Mouse (Mus musculus): ENCODE results near the gene Rnf182. TPM values are rescaled to one million over a fixed set of nuclear protein-coding genes. Genes with fewer than 3 reads are reported as not detected.

Rnf182 gene
- polyA plus RNA-seq, 1 experiment from 2014 or later: 47.8 TPM

DNA sequence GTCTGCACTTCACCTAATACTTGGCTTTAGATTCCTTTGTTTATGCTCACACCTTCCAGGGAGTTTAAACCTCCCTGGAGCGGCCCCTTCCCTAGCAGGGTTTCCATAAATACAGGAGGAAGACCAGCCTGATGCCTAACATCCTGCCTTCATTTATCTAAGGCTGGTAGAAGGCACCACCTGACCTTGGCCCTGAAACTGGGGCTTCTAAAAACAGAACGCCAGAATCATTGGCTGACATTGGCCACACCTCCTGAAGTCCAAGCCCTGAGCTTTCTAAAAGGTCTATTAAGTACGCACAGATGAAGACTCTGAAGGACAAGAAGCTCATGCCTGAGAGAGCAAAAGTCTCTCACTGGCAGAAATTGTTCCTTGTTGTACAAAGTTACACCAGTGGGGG lies 94.0 kb downstream of the Rnf182 start:
- H3K27ac ChIP-seq (replicated peaks): no peak overlapping the region
- no peak for ATAC-seq (replicated peaks)
- no peaks in the 10 kb centered on the region for H3K9me3 ChIP-seq
- H3K4me2 ChIP-seq (replicated peaks): no peak overlapping the region
- WGBS: 80% methylated on average over 3 of the region's 3 CpGs
- H3K4me1 ChIP-seq: peaks cover 2% of the 10 kb centered on the region; the same call in 1 of the 2 replicates
- no peak overlapping the region for H3K9ac ChIP-seq (replicated peaks)
- H3K36me3 ChIP-seq: no peaks in the 10 kb centered on the region
- no peak overlapping the region for H3K4me3 ChIP-seq
- no peaks in the 10 kb centered on the region for H3K27me3 ChIP-seq

DNA sequence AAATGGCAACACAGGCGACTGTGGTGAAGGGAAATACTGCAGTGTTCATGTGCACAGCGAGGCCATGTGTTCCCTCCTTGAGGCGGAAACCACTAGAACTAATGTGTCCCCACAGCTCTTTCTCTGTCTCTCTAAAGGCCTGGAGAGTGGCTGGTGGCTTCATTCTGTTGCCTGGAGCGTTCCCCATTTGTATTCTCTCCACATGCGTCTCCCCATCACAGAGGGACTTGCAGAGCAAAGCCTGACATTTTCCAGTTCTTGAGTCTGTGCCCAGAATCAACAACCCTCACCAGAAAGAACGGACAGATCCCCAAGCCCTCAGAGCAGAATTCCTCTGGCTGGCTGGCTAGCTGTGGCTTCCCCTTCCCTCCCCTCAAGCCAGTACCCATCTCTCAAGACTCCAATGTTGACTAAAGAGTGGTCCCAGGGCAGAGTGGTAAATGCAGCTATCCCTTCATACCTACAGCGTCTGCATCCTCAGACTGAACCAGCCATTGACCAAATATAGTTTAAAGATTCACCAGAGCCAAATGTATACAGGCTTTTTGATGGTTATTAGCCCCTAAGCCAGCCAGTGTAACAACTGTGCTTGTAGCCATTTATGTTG lies 96.3 kb downstream of the Rnf182 start:
- Histone ChIP-seq H3K36me3 (no peaks in the 10 kb centered on the region), H3K4me3 (no peak overlapping the region), H3K27me3 (no peaks in the 10 kb centered on the region), H3K27ac (replicated peaks) (no peak overlapping the region), H3K9me3 (no peaks in the 10 kb centered on the region), H3K4me1 (no peaks in the 10 kb centered on the region), H3K9ac (replicated peaks) (no peak overlapping the region), H3K4me2 (replicated peaks) (no peak overlapping the region)
- 0 out of 2 replicates have a peak, but pooled peaks have one; percentile 35 for ATAC-seq (replicated peaks)
- 62% methylated on average over 7 of the region's 7 CpGs for WGBS

DNA sequence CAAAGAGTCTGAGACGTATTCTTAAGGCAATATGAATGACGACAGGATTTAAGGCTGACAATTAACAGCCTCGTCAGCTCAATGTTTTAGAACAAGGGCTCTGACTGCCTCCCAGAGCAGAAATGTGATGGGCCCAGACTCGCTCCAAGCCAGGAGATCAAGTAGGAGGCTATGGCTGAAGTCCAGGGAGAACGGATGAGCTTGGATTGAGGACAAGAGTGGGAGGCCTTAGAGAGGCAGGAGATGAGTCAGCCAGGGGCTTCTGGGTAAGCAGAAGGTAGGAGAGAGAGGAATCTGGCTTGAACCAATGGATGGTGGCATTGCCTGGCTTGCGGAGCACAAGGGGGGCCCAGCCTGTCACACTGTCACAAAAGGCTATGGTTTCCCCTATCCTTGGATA lies 99.2 kb downstream of the Rnf182 start:
- WGBS: 72% methylated on average over 6 of the region's 6 CpGs
- Histone ChIP-seq H3K4me2 (replicated peaks) (no peak overlapping the region), H3K27me3 (no peaks in the 10 kb centered on the region), H3K4me3 (no peak overlapping the region), H3K9me3 (no peaks in the 10 kb centered on the region), H3K9ac (replicated peaks) (no peak overlapping the region), H3K36me3 (no peaks in the 10 kb centered on the region), H3K4me1 (no peaks in the 10 kb centered on the region), H3K27ac (replicated peaks) (no peak overlapping the region)
- ATAC-seq (replicated peaks): no peak

DNA sequence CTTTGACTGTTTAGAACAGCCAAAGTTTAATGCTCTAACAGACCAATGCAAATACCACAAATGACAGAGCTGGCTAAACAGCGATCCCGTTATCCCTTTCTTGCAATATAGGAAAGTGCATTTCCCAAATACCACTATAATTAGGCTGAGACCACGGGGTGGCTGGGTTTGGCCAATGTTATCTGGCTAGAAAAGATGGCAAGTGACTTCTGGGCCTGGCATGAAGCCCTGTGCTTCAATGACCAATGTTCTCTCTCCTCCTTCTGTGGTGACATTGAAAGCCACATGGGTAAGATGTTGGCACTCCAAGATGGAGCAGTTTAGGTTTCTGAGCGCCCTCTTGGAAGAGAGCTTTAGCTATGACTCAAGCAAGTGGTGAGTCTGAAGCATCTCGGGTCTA lies 100.0 kb downstream of the Rnf182 start:
- Histone ChIP-seq H3K9me3 (no peaks in the 10 kb centered on the region), H3K4me2 (replicated peaks) (no peak overlapping the region), H3K27me3 (no peaks in the 10 kb centered on the region), H3K36me3 (no peaks in the 10 kb centered on the region), H3K4me3 (no peak overlapping the region), H3K4me1 (no peaks in the 10 kb centered on the region), H3K9ac (replicated peaks) (no peak overlapping the region), H3K27ac (replicated peaks) (no peak overlapping the region)
- no peak for ATAC-seq (replicated peaks)
- WGBS: 86% methylated on average over 5 of the region's 5 CpGs

DNA sequence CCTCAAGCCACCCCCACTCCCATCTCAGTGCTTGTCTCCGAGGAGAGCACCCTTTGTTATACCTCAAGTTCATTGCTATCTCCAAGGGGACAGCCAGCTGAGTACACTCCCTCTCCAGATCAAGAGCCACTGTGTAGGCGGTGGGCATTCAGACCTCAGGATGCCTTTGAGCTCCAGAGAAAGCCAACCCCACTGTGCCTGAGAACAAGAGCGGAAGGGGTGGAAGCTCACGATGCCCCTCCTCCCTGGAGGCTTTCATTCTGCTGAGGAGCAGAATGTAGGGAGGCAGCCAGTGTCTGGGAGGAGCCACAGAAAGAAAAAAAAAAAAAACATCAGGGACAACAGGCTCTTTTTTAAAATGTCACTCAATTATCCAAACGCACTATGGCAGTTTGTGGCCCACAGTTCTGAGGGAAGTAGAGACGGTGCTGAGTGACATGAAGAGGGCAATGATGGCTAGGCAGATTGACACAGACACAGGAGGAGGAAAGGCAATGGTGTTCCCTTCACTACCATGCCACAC lies 101.1 kb downstream of the Rnf182 start:
- Histone ChIP-seq H3K9ac (replicated peaks) (no peak overlapping the region), H3K4me1 (no peaks in the 10 kb centered on the region), H3K4me3 (no peak overlapping the region), H3K4me2 (replicated peaks) (no peak overlapping the region), H3K27ac (replicated peaks) (no peak overlapping the region), H3K9me3 (no peaks in the 10 kb centered on the region), H3K36me3 (no peaks in the 10 kb centered on the region), H3K27me3 (no peaks in the 10 kb centered on the region)
- 26% methylated on average over 6 of the region's 6 CpGs for WGBS
- ATAC-seq (replicated peaks): no peak

DNA sequence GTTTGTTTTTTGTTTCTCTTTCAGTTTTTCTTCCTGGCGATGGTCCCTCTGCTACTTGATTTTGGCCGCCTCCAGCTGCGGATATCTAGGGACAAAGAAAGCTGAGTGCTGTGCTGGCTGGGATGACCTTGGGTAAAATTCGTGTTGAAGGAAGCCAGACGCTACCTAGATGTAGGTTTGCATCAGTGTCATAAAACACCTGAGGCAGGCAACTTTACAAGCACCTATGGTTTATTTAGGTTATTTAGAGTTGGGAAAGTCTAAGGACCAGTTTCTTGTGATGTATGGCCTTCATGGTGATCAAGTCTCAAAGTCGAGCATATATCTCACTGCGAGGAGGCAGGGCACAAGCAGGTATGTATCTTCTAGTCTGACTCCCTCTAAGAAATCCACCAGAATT lies 102.7 kb downstream of the Rnf182 start:
- Histone ChIP-seq H3K9me3 (no peaks in the 10 kb centered on the region), H3K36me3 (no peaks in the 10 kb centered on the region), H3K4me3 (no peak overlapping the region), H3K27me3 (no peaks in the 10 kb centered on the region), H3K27ac (replicated peaks) (no peak overlapping the region), H3K9ac (replicated peaks) (no peak overlapping the region), H3K4me2 (replicated peaks) (no peak overlapping the region), H3K4me1 (no peaks in the 10 kb centered on the region)
- no peak for ATAC-seq (replicated peaks)
- WGBS: 94% methylated on average over 7 of the region's 7 CpGs

DNA sequence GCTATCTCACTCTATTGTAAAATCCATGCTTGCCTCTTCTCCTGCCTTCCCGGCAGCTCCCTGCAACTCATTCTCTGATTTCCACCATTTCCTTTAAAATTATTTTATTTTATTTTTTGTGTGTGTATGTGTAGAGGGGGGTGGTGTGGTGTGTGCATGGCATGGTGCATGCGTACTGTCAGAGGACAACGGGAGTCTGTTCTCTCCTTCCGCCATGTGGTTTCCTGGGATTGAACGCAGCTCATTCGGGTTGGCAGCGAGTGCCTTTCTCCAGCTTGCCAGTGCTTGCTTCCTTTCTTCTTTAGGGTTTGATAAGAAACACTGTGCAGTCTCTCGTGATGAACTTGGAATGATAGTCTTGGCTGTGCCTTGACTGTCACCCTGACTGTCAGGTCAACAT lies 105.0 kb downstream of the Rnf182 start:
- no peaks in the 10 kb centered on the region for H3K36me3 ChIP-seq
- no peak overlapping the region for H3K4me2 ChIP-seq (replicated peaks)
- H3K4me3 ChIP-seq: no peak overlapping the region
- ATAC-seq (replicated peaks): no peak
- 49% methylated on average over 8 of the region's 8 CpGs for WGBS
- H3K27me3 ChIP-seq: no peaks in the 10 kb centered on the region
- H3K9ac ChIP-seq (replicated peaks): no peak overlapping the region
- no peaks in the 10 kb centered on the region for H3K9me3 ChIP-seq
- H3K27ac ChIP-seq (replicated peaks): 0 out of 2 replicates have a peak overlapping the region, but pooled peaks have one; percentile 8
- H3K4me1 ChIP-seq: no peaks in the 10 kb centered on the region

Other genes starting within 250 kb of the Rnf182 start
- 177 and 189 TPM in 2 replicates for gene Nol7, start 217.3 kb upstream of the Rnf182 start, polyA plus RNA-seq (2015; fragmentation: Nextera tagmentation; extraction: Ambion mirVana)
- gene Ranbp9, start 134.4 kb upstream of the Rnf182 start, polyA plus RNA-seq (2015; fragmentation: Nextera tagmentation; extraction: Ambion mirVana): 13.1 and 13.2 TPM in 2 replicates
- gene Mcur1, start 55.5 kb upstream of the Rnf182 start, polyA plus RNA-seq (2015; fragmentation: Nextera tagmentation; extraction: Ambion mirVana): 7.5 and 8.6 TPM in 2 replicates
- 5.8 and 6.2 TPM in 2 replicates for gene Cd83, start 169.1 kb downstream of the Rnf182 start, polyA plus RNA-seq (2015; fragmentation: Nextera tagmentation; extraction: Ambion mirVana)